Mouse (Mus musculus): ENCODE measurements at regions not wholly inside any gene's neighbourhood (a gene's known extent, or its start where the extent isn't known, plus 50 kb on each side); places are given as distances from the start of the nearest gene placed in this dataset.

DNA sequence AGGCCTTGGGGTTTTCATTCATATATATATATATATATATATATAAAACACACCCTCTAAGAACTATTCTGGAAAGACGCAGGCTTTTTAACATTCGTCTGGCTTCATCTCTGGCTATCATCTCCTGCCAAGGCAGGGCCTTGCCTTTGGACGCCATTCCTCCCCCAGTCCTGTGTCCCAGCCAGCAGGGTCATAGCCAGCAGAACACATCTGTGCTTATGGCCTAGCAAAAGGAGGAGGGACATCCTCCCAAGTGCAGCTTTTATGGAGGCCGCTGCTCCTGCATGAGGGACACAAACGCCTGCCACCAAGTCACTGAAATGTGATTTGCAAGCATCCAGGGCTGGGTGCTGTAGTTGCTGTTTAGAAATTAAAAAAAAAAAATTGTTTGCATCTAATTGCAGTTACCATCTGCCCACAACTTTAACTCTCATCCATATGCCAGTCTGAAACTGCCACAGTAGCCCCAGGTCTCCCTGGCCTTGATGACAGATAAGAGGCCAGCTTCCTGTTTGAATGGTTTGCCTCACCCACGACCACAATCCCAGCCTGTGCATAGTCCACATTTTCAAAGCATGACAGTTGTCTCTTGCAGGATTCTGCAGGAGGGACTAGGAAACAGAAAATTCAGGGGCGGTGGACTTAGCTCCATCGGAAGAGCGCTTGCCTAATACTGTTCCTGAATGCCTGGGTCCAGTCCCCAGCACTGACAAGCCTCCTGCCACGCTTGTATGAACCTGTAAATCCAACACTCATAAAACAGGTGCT, 108.7 kb downstream of the Dyrk2 start:
- DNase-seq (ENCODE audit: low spot score in 2 of 2), result no peak

DNA sequence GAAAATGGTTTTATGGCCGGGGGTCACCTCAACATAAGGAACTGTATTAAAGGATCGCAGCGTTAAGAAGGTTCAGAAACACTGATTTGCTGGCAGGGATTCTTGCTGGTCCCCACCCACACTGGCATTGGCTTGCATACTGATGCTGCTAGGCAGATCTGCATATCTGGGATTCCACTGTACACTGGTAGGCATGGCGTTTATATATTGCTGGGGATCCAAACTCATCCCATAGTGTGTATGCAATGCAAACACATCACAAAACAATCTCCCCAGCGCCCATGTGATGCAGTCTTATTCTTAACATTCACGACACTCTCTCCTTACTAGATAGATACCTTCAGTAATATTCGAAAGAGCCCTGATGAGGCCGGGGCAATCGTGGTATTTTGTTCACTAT, 105.0 kb downstream of the Dyrk2 start:
- DNase-seq (ENCODE audit: low spot score in 2 of 2), result no peak

DNA sequence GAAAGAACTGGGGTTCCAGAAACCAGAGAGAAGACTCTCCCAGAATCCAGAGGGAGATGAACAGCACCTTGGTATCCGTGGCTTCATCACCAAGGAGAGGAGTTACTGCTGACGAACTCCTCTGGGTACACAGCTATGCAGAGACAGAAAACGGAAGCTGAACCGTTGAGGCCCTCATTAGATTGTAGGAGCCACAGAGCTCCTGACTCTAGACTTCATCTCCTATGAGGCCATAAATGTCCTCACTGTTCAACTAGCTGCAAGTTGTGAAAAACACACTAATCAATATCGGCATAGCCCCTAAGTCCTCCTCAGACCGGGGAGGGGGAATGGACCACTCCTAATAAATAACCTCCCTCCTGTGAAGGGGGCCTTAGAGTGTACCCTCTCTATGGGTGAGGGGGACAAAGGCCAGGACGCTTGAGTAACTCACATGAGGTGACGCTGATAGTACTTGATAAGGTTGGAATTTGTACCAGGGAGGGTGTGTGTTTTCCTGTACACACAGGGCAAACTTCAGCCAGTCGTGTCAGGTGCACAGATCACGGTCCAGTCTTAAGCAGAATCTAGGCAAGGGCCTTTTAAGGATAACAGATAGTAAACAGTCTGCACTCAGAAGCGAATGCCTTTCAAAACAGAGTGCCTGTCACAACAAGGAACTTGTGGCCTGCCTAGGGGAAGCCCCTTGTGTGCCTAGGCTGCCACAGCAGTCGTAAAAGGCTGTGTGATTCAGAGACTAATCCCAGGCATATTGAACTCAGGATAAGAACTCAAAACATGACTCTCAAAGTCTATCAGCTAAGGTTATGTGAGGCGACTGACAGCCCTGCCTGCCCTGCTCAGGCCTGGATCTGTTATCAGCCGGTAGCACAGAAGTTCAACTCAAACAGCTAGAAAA, 104.2 kb downstream of the Dyrk2 start:
- DNase-seq (ENCODE audit: low spot score in 2 of 2), result no peak

DNA sequence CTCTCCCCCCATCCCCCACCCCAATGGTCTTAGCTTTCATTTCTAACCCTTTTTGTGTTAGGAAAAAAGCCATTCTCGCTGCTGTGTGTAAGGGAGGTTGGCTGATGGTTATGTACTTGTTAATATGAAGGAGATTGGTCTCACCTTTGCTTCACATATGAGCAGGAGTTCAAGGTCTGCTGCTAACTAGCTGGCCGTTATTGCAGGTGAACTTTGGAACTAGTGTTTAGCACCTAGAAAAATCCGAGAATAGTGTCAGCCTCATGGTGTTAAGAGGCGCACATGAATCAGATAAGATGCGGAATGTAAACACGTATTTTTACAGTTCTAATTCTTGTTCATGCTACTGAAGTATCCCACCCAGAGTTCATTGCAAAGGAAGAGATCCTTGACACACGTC, 103.2 kb downstream of the Dyrk2 start:
- DNase-seq (ENCODE audit: low spot score in 2 of 2), result no peak

GRCm38 (mm10) chr10:118769751-118770150, 100.3 kb downstream of the Dyrk2 start:
- DNase-seq (ENCODE audit: low spot score in 2 of 2), result no peak

DNA sequence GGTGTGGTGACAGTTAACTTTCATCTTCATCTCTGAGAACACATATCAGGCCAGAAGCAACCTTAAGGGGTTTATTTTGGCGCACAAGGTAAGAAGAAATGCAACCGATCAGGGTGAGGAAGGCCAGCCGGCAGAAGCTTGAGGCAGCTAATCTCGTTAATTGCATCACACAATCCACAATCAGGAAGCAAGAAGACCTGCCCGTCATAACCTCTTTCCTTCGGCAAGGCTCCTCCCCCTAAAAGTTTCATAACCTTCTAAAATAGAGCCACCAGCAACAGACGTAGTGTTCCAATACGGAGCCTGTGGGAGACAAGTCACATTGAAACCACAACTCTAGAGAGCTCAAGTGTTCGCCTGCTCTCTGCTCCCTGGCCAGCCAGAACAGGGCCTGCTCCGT, 91.4 kb downstream of the Dyrk2 start:
- DNase-seq (ENCODE audit: low spot score in 2 of 2), result no peak

- no peak for DNase-seq (ENCODE audit: low spot score in 2 of 2)
Observed at GRCm38 (mm10) chr10:118780831-118781569, 89.0 kb downstream of the Dyrk2 start.

GRCm38 (mm10) chr10:118781811-118782232, 88.2 kb downstream of the Dyrk2 start:
- DNase-seq (ENCODE audit: low spot score in 2 of 2), result no peak

GRCm38 (mm10) chr10:118782646-118783045, 87.4 kb downstream of the Dyrk2 start:
- DNase-seq (ENCODE audit: low spot score in 2 of 2), result no peak

DNA sequence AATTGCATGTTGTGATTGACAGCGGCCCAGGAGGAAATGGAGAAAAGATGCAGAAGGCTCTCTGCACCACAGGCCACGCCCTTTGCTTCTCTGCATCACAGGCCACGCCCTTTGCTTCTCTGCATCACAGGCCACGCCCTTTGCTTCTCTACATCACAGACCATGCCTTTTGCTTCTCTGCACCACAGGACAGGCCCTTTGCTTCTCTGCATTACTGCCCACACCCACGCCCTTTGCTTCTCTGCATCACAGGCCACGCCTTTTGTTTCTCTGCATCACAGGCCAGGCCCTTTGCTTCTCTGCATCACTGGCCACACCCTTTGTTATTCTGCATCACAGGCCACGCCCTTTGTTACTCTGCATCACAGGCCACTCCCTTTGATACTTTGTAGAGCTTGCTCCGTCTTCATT, 82.7 kb downstream of the Dyrk2 start:
- DNase-seq (ENCODE audit: low spot score in 2 of 2), result no peak

- DNase-seq (ENCODE audit: low spot score in 2 of 2), result no peak
Observed at GRCm38 (mm10) chr10:118792352-118793100, 77.5 kb downstream of the Dyrk2 start.

DNA sequence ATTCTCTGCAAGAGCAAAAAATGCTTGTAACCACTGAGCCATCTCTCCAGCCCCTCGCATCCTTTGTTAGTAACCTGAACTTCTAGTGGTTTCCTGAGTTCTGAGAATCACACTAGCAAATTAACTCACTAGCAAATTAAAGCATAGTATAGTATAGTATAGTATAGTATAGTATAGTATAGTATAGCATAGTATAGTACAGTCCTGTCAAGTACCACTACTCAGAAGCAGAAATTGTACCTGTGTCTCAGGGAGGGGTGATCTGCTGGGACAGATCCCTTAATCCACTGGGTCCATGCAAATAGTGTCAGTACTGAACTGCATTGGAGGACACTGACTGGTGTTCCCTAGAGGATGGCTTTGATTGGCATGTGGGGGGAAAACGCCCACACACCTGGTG, 76.2 kb downstream of the Dyrk2 start:
- no peak for DNase-seq (ENCODE audit: low spot score in 2 of 2)

DNA sequence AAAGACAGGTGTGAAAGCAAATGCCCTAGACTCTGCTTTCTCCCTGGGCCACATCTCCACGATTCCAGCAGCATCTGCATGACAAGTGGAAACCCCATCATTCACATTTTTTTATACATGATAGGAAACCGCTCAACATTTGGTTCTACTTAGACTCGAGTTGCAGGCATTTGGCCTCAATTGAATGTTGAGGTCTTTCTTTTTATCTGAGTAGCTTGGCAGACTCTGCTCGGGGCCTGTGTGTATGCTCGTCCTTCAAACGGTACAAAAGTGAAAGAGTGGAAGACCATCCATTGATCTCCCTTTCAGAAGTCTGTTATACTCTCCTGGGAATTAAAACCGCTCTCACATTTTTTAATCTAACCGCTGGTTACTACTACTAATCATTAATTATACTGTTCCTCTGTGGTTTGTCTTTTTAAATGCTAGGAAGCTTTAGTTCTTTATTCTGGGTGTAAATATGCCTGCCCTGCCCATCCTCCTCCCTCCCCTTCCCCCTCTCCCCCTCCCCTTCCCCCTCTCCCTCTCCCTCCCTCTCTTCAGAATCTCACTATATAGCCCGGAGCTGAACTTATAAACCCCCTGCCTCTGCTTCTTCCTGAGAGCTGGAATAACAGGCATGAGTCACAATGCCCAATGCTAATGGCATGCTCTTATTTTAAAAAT, 75.5 kb downstream of the Dyrk2 start:
- DNase-seq (ENCODE audit: low spot score in 2 of 2), result no peak

GRCm38 (mm10) chr10:118795061-118795407, 75.0 kb downstream of the Dyrk2 start:
- no peak for DNase-seq (ENCODE audit: low spot score in 2 of 2)

DNA sequence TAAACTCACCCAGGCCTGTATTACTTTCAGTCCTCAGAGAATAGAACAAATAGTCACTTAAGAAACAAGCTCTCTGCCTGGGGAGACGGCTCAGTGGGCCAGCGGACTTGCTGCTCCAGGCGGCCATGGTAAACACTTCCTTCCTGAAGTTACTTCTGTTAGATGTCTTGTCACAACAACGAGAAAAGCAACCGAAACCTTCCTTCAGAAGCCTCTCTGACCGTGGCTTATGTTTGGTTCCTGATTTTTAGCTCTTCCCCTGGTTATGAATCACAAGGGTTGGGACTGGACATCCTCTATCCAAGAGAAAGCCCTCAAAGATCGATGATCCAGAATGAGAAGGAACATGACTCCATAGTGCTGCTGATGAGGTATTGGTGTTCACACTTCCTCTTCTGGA, 73.5 kb downstream of the Dyrk2 start:
- DNase-seq (ENCODE audit: low spot score in 2 of 2), result no peak

GRCm38 (mm10) chr10:118797256-118797655, 72.8 kb downstream of the Dyrk2 start:
- no peak for DNase-seq (ENCODE audit: low spot score in 2 of 2)

- no peak for DNase-seq (ENCODE audit: low spot score in 2 of 2)
Observed at GRCm38 (mm10) chr10:118799767-118800166, 70.2 kb downstream of the Dyrk2 start.

- DNase-seq (ENCODE audit: low spot score in 2 of 2), result no peak
Observed at GRCm38 (mm10) chr10:118803922-118804557, 66.0 kb downstream of the Dyrk2 start.

DNA sequence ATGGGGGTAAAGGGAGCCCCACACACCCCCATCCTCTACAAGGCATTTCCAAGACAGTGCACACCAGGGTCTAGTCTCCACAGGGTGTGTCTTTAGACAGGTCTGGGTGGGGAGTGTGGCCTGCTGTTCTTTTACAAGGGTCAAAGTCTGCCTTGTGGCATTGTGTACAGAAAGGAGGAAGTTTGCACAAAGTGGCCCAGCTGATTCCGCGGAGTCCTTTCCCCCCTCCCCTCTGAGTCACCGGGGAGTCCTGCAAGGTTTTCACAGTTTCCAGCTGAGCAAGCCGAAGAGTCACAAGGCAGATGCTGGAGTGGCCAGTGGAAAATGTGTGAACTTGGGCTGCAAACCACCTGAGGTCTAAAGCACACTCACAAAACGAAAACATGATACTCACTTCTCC, 65.4 kb downstream of the Dyrk2 start:
- no peak for DNase-seq (ENCODE audit: low spot score in 2 of 2)
